Mouse (Mus musculus): ENCODE measurements at regions not wholly inside any gene's neighbourhood (a gene's known extent, or its start where the extent isn't known, plus 50 kb on each side); places are given as distances from the start of the nearest gene placed in this dataset.

GRCm38 (mm10) chr2:22156576-22156975 is 70.7 kb upstream of the Myo3a start:
- ATAC-seq (replicated peaks; ENCODE audit: low FRiP score) = peak; percentile 78; the same call in 1 of the 2 replicates
- Histone ChIP-seq H3K9ac (no peak overlapping the region), H3K27ac (no peak overlapping the region), H3K27me3 (no peaks in the 10 kb centered on the region), H3K9me3 (replicated peaks) (no peaks in the 10 kb centered on the region), H3K4me3 (replicated peaks) (no peak overlapping the region), H3K36me3 (no peaks in the 10 kb centered on the region), H3K4me2 (no peak overlapping the region), H3K4me1 (no peaks in the 10 kb centered on the region)
- WGBS = 65% methylated on average over 2 of the region's 2 CpGs

GRCm38 (mm10) chr2:22165443-22165842 is 61.9 kb upstream of the Myo3a start:
- WGBS = 96% methylated on average over 5 of the region's 5 CpGs
- H3K9me3 ChIP-seq (replicated peaks) = no peaks in the 10 kb centered on the region
- no peaks in the 10 kb centered on the region for H3K27me3 ChIP-seq
- H3K4me1 ChIP-seq = no peaks in the 10 kb centered on the region
- no peak overlapping the region for H3K4me3 ChIP-seq (replicated peaks)
- no peaks in the 10 kb centered on the region for H3K36me3 ChIP-seq
- no peak overlapping the region for H3K27ac ChIP-seq
- ATAC-seq (replicated peaks; ENCODE audit: low FRiP score) = no peak
- no peak overlapping the region for H3K4me2 ChIP-seq
- H3K9ac ChIP-seq = no peak overlapping the region

GRCm38 (mm10) chr2:22165919-22166318 is 61.4 kb upstream of the Myo3a start:
- no peaks in the 10 kb centered on the region for H3K4me1 ChIP-seq
- no peak overlapping the region for H3K4me3 ChIP-seq (replicated peaks)
- no peak for ATAC-seq (replicated peaks; ENCODE audit: low FRiP score)
- no peaks in the 10 kb centered on the region for H3K9me3 ChIP-seq (replicated peaks)
- H3K4me2 ChIP-seq = no peak overlapping the region
- no peaks in the 10 kb centered on the region for H3K27me3 ChIP-seq
- H3K27ac ChIP-seq = no peak overlapping the region
- no peaks in the 10 kb centered on the region for H3K36me3 ChIP-seq
- no peak overlapping the region for H3K9ac ChIP-seq
